Mouse (Mus musculus) olfactory bulb, adult 2 months (tissue): ENCODE measurements around the gene Dusp1.

Source experiments
- CTCF ChIP-seq: fragments of 200-500 bp; IDR thresholded peaks from 2 replicates; pipeline ENCODE4 v1.5.1; 2012; ENCODE audit warnings: low read depth, mild to moderate bottlenecking, low read length, moderate library complexity; ENCODE audit not compliant: insufficient read depth
- POLR2A ChIP-seq: fragments of 200-500 bp; IDR thresholded peaks from 2 replicates; pipeline ENCODE4 v1.6.1; 2012; ENCODE audit warnings: mild to moderate bottlenecking, low read depth, low read length, moderate library complexity; ENCODE audit not compliant: insufficient read depth

- TF ChIP-seq POLR2A (no peak), CTCF (no peak)
Observed at GRCm38 (mm10) chr17:26478672-26479071, 83.3 kb downstream of the Dusp1 start.
